Mouse (Mus musculus) B cell, adult 62 days (primary cell): ENCODE results near the gene Gm15114. TPM values are rescaled to one million over a fixed set of nuclear protein-coding genes. Genes with fewer than 3 reads are reported as not detected.

Source experiments
- total RNA-seq: library from RNA; stranded (reverse); gene quantifications from 4 replicates; pipeline ENCODE4 v1.2.4, GENCODE M21; 2023

The Gm15114 gene
- total RNA-seq, result not detected in 4 replicates

DNA sequence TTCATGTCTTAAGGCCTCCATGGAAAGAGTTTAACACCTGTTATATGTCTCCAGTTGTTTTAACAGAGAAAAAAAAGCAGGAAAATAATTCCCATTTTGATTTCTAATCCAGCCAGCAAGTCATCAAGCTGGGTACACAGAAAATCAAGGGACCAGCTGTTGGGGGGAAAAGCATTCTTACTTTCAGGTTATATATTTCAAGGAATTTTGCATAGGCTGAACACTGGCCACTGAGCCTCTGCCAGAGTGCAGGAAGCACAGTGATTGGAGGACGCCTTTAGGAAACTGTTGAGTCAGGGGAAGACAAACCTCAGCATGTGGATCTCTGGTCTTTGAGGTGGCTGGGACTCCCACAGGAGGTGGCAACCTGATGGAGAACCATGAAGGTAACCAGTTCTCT lies at the start of gene Gm15114:
TSS of gene Gm15114 (plus strand) at position 301 of the 400 bp plus-strand sequence.

Other genes starting within 250 kb of the Gm15114 start
- gene Gm8334, start 126.2 kb downstream of the Gm15114 start, total RNA-seq, result not detected in 4 replicates
- not detected in 4 replicates for gene Gm15127, start 174.6 kb downstream of the Gm15114 start, total RNA-seq